Mouse (Mus musculus): ENCODE results near the gene Sf3b3.

Gene Sf3b3

GRCm38 (mm10) chr8:110847645-110848495 is 1.3 kb upstream of the Sf3b3 start:
- in situ Hi-C loops (cut with MboI, MseI): loop anchor here (10.0 kb wide), 1 partner anchor 427 kb away; no protein-coding TSS in a partner anchor

GRCm38 (mm10) chr8:110847171-110847549 is 573 bp upstream of the Sf3b3 start:
- in situ Hi-C loops (cut with MboI, MseI): loop anchor here (10.0 kb wide), 1 partner anchor 428 kb away; no protein-coding TSS in a partner anchor

- in situ Hi-C loops (cut with MboI, MseI): loop anchor here (10.0 kb wide), 1 partner anchor 429 kb away; no protein-coding TSS in a partner anchor
These were observed 674 bp downstream of the Sf3b3 start for GRCm38 (mm10) chr8:110845821-110846404.

GRCm38 (mm10) chr8:110844941-110845340 is 1.6 kb downstream of the Sf3b3 start:
- in situ Hi-C loops (cut with MboI, MseI): loop anchor here (10.0 kb wide), 1 partner anchor 430 kb away; no protein-coding TSS in a partner anchor

GRCm38 (mm10) chr8:110843207-110843606 is 3.4 kb downstream of the Sf3b3 start:
- in situ Hi-C loops (cut with MboI, MseI): loop anchor here (10.0 kb wide), 1 partner anchor 432 kb away; no protein-coding TSS in a partner anchor

GRCm38 (mm10) chr8:110842012-110842574 is 4.5 kb downstream of the Sf3b3 start:
- in situ Hi-C loops (cut with MboI, MseI): loop anchor here (10.0 kb wide), 1 partner anchor 433 kb away; no protein-coding TSS in a partner anchor

GRCm38 (mm10) chr8:110831956-110832355 is 14.6 kb downstream of the Sf3b3 start:
- in situ Hi-C loops (cut with MboI, MseI): loop anchor here (5.0 kb wide), 1 partner anchor 215 kb away; no protein-coding TSS in a partner anchor

- in situ Hi-C loops (cut with MboI, MseI): loop anchor here (5.0 kb wide), 1 partner anchor 459 kb away; no protein-coding TSS in a partner anchor
These were observed 18.1 kb downstream of the Sf3b3 start for GRCm38 (mm10) chr8:110828511-110828910.

GRCm38 (mm10) chr8:110824861-110825260 is 21.7 kb downstream of the Sf3b3 start:
- in situ Hi-C loops (cut with MboI, MseI): loop anchor here (5.0 kb wide), 1 partner anchor 462 kb away; no protein-coding TSS in a partner anchor

GRCm38 (mm10) chr8:110821960-110822359 is 24.6 kb downstream of the Sf3b3 start:
- in situ Hi-C loops (cut with MboI, MseI): no loop called here

- in situ Hi-C loops (cut with MboI, MseI): no loop called here
These were observed 26.3 kb downstream of the Sf3b3 start for GRCm38 (mm10) chr8:110820257-110820656.

- in situ Hi-C loops (cut with MboI, MseI): loop anchor here (10.0 kb wide), 1 partner anchor 226 kb away; no protein-coding TSS in a partner anchor
These were observed 28.0 kb downstream of the Sf3b3 start for GRCm38 (mm10) chr8:110818593-110818992.

GRCm38 (mm10) chr8:110816990-110817389 is 29.6 kb downstream of the Sf3b3 start:
- in situ Hi-C loops (cut with MboI, MseI): loop anchor here (10.0 kb wide), 1 partner anchor 228 kb away; no protein-coding TSS in a partner anchor

GRCm38 (mm10) chr8:110815308-110815707 is 31.3 kb downstream of the Sf3b3 start:
- in situ Hi-C loops (cut with MboI, MseI): loop anchor here (10.0 kb wide), 1 partner anchor 229 kb away; no protein-coding TSS in a partner anchor

GRCm38 (mm10) chr8:110813081-110813812 is 33.3 kb downstream of the Sf3b3 start:
- in situ Hi-C loops (cut with MboI, MseI): loop anchor here (10.0 kb wide), 1 partner anchor 232 kb away; no protein-coding TSS in a partner anchor

- in situ Hi-C loops (cut with MboI, MseI): loop anchor here (10.0 kb wide), 1 partner anchor 232 kb away; no protein-coding TSS in a partner anchor
These were observed 34.1 kb downstream of the Sf3b3 start for GRCm38 (mm10) chr8:110812349-110813080.

- in situ Hi-C loops (cut with MboI, MseI): loop anchor here (10.0 kb wide), 1 partner anchor 233 kb away; no protein-coding TSS in a partner anchor
These were observed 34.8 kb downstream of the Sf3b3 start for GRCm38 (mm10) chr8:110811793-110812192.

- in situ Hi-C loops (cut with MboI, MseI): loop anchor here (10.0 kb wide), 1 partner anchor 234 kb away; no protein-coding TSS in a partner anchor
These were observed 35.5 kb downstream of the Sf3b3 start for GRCm38 (mm10) chr8:110811116-110811515.

- in situ Hi-C loops (cut with MboI, MseI): loop anchor here (10.0 kb wide), 1 partner anchor 234 kb away; no protein-coding TSS in a partner anchor
These were observed 36.0 kb downstream of the Sf3b3 start for GRCm38 (mm10) chr8:110810481-110811065.
